Mouse (Mus musculus): ENCODE measurements around the gene Foxred2. TPM values are rescaled to one million over a fixed set of nuclear protein-coding genes. Genes with fewer than 3 reads are reported as not detected.

The Foxred2 gene
- polyA plus RNA-seq (2015; fragmentation: Nextera tagmentation; extraction: Ambion mirVana): 1.0 and 1.1 TPM in 2 replicates

GRCm38 (mm10) chr15:77956404-77956901 lies at the start of gene Foxred2:
TSS of gene Foxred2 (minus strand) at chr15:77956722.
- peaks cover 39% of the 10 kb centered on the region for H3K4me1 ChIP-seq (replicated peaks)
- WGBS (ENCODE audit: insufficient replicate concordance): under 1% methylated on average over 39 of the region's 39 CpGs
- H3K9ac ChIP-seq: peak within 1 kb of the TSS; percentile 53
- no peak within 1 kb of the TSS for H3K27ac ChIP-seq
- H3K9me3 ChIP-seq (replicated peaks): no peaks in the 10 kb centered on the region
- H3K36me3 ChIP-seq: peaks cover 36% of the 10 kb centered on the region
- ATAC-seq (ENCODE audit: low read depth): peak; percentile 85
- H3K4me2 ChIP-seq: peak within 1 kb of the TSS; percentile 76
- H3K27me3 ChIP-seq: peaks cover 46% of the 10 kb centered on the region
- H3K4me3 ChIP-seq (replicated peaks): peak within 1 kb of the TSS; percentile 55
- peak; percentile 68 for DNase-seq

- Histone ChIP-seq H3K4me3 (replicated peaks) (no peak overlapping the region), H3K27me3 (no peaks in the 10 kb centered on the region), H3K9me3 (replicated peaks) (no peaks in the 10 kb centered on the region), H3K27ac (no peak overlapping the region), H3K4me1 (replicated peaks) (no peaks in the 10 kb centered on the region), H3K36me3 (no peaks in the 10 kb centered on the region), H3K4me2 (no peak overlapping the region), H3K9ac (no peak overlapping the region)
- ATAC-seq (ENCODE audit: low read depth): peak; percentile 83
- DNase-seq: peak; percentile 22
- WGBS (ENCODE audit: insufficient replicate concordance): 34% methylated on average over 9 of the region's 9 CpGs
Observed at GRCm38 (mm10) chr15:78003929-78004328, 47.4 kb upstream of the Foxred2 start.

- 28% methylated on average over 5 of the region's 5 CpGs for WGBS (ENCODE audit: insufficient replicate concordance)
- no peak overlapping the region for H3K27ac ChIP-seq
- H3K4me3 ChIP-seq (replicated peaks): no peak overlapping the region
- no peaks in the 10 kb centered on the region for H3K27me3 ChIP-seq
- ATAC-seq (ENCODE audit: low read depth): no peak
- no peak overlapping the region for H3K4me2 ChIP-seq
- no peak overlapping the region for H3K9ac ChIP-seq
- no peaks in the 10 kb centered on the region for H3K36me3 ChIP-seq
- DNase-seq: no peak
- no peaks in the 10 kb centered on the region for H3K9me3 ChIP-seq (replicated peaks)
- no peaks in the 10 kb centered on the region for H3K4me1 ChIP-seq (replicated peaks)
Observed at GRCm38 (mm10) chr15:78001400-78001799, 44.9 kb upstream of the Foxred2 start.

GRCm38 (mm10) chr15:77988541-77988940 lies 32.0 kb upstream of the Foxred2 start:
- H3K36me3 ChIP-seq: no peaks in the 10 kb centered on the region
- H3K27me3 ChIP-seq: peaks cover 3% of the 10 kb centered on the region; the same call in 1 of the 2 replicates
- H3K9ac ChIP-seq: no peak overlapping the region
- H3K9me3 ChIP-seq (replicated peaks): no peaks in the 10 kb centered on the region
- 44% methylated on average over 5 of the region's 5 CpGs for WGBS (ENCODE audit: insufficient replicate concordance)
- H3K4me3 ChIP-seq (replicated peaks): no peak overlapping the region
- H3K4me2 ChIP-seq: no peak overlapping the region
- DNase-seq: no peak
- ATAC-seq (ENCODE audit: low read depth): no peak
- H3K4me1 ChIP-seq (replicated peaks): no peaks in the 10 kb centered on the region
- H3K27ac ChIP-seq: no peak overlapping the region

GRCm38 (mm10) chr15:77983391-77983790 lies 26.9 kb upstream of the Foxred2 start:
- H3K36me3 ChIP-seq: no peaks in the 10 kb centered on the region
- no peaks in the 10 kb centered on the region for H3K9me3 ChIP-seq (replicated peaks)
- peaks cover 17% of the 10 kb centered on the region for H3K27me3 ChIP-seq
- H3K9ac ChIP-seq: no peak overlapping the region
- ATAC-seq (ENCODE audit: low read depth) (no peak), DNase-seq (no peak)
- H3K4me1 ChIP-seq (replicated peaks): peaks cover 2% of the 10 kb centered on the region
- H3K4me2 ChIP-seq: no peak overlapping the region
- no peak overlapping the region for H3K4me3 ChIP-seq (replicated peaks)
- 23% methylated on average over 3 of the region's 3 CpGs for WGBS (ENCODE audit: insufficient replicate concordance)
- H3K27ac ChIP-seq: no peak overlapping the region

GRCm38 (mm10) chr15:77982195-77982939 lies 25.8 kb upstream of the Foxred2 start:
- ATAC-seq (ENCODE audit: low read depth): no peak
- no peaks in the 10 kb centered on the region for H3K36me3 ChIP-seq
- peaks cover 12% of the 10 kb centered on the region for H3K4me1 ChIP-seq (replicated peaks)
- H3K4me2 ChIP-seq: no peak overlapping the region
- no peak overlapping the region for H3K27ac ChIP-seq
- WGBS (ENCODE audit: insufficient replicate concordance): 26% methylated on average over 18 of the region's 18 CpGs
- peak; percentile 42 for DNase-seq
- H3K9me3 ChIP-seq (replicated peaks): no peaks in the 10 kb centered on the region
- H3K9ac ChIP-seq: no peak overlapping the region
- H3K4me3 ChIP-seq (replicated peaks): no peak overlapping the region
- H3K27me3 ChIP-seq: peaks cover 17% of the 10 kb centered on the region

GRCm38 (mm10) chr15:77981181-77981680 lies 24.7 kb upstream of the Foxred2 start:
- Histone ChIP-seq H3K4me2 (no peak overlapping the region), H3K9me3 (replicated peaks) (no peaks in the 10 kb centered on the region), H3K27ac (no peak overlapping the region), H3K36me3 (no peaks in the 10 kb centered on the region), H3K9ac (no peak overlapping the region), H3K27me3 (peaks cover 17% of the 10 kb centered on the region), H3K4me1 (replicated peaks) (peaks cover 23% of the 10 kb centered on the region), H3K4me3 (replicated peaks) (no peak overlapping the region)
- DNase-seq (no peak), ATAC-seq (ENCODE audit: low read depth) (no peak)
- WGBS (ENCODE audit: insufficient replicate concordance): 54% methylated on average over 5 of the region's 5 CpGs

GRCm38 (mm10) chr15:77979427-77979865 lies 22.9 kb upstream of the Foxred2 start:
- Histone ChIP-seq H3K4me2 (no peak overlapping the region), H3K9ac (no peak overlapping the region), H3K36me3 (no peaks in the 10 kb centered on the region), H3K4me3 (replicated peaks) (no peak overlapping the region), H3K9me3 (replicated peaks) (no peaks in the 10 kb centered on the region; the same call in 1 of the 2 replicates), H3K27me3 (peaks cover 17% of the 10 kb centered on the region), H3K27ac (no peak overlapping the region), H3K4me1 (replicated peaks) (peaks cover 39% of the 10 kb centered on the region)
- no peak for ATAC-seq (ENCODE audit: low read depth)
- WGBS (ENCODE audit: insufficient replicate concordance): 74% methylated on average over 10 of the region's 10 CpGs
- no peak for DNase-seq

GRCm38 (mm10) chr15:77977663-77978062 lies 21.1 kb upstream of the Foxred2 start:
- Histone ChIP-seq H3K27ac (peak overlapping the region; percentile 64), H3K9ac (no peak overlapping the region), H3K36me3 (no peaks in the 10 kb centered on the region), H3K4me2 (peak overlapping the region; percentile 41), H3K4me1 (replicated peaks) (peaks cover 57% of the 10 kb centered on the region), H3K27me3 (peaks cover 14% of the 10 kb centered on the region), H3K4me3 (replicated peaks) (peak overlapping the region; percentile 48; the same call in 1 of the 2 replicates), H3K9me3 (replicated peaks) (no peaks in the 10 kb centered on the region; the same call in 1 of the 2 replicates)
- DNase-seq (no peak), ATAC-seq (ENCODE audit: low read depth) (peak; percentile 53)
- WGBS (ENCODE audit: insufficient replicate concordance): 50% methylated on average over 3 of the region's 3 CpGs

- WGBS (ENCODE audit: insufficient replicate concordance): 27% methylated on average over 6 of the region's 6 CpGs
- DNase-seq (peak; percentile 62), ATAC-seq (ENCODE audit: low read depth) (peak; percentile 90)
- peak overlapping the region; percentile 68 for H3K9ac ChIP-seq
- H3K36me3 ChIP-seq: 0 out of 2 replicates have a peak, but pooled peaks cover under 1% of the 10 kb centered on the region
- H3K4me2 ChIP-seq: peak overlapping the region; percentile 70
- H3K27ac ChIP-seq: peak overlapping the region; percentile 96
- peaks cover 75% of the 10 kb centered on the region for H3K4me1 ChIP-seq (replicated peaks)
- no peaks in the 10 kb centered on the region for H3K27me3 ChIP-seq
- H3K4me3 ChIP-seq (replicated peaks): peak overlapping the region; percentile 38
- no peaks in the 10 kb centered on the region; the same call in 1 of the 2 replicates for H3K9me3 ChIP-seq (replicated peaks)
Observed at GRCm38 (mm10) chr15:77974165-77974841, 17.8 kb upstream of the Foxred2 start.
